Mouse (Mus musculus) layer of hippocampus, adult 2 months (tissue): ENCODE results near the gene Nupl2. TPM values are rescaled to one million over a fixed set of nuclear protein-coding genes. Genes with fewer than 3 reads are reported as not detected.
A peak's percentile ranks its signal among the peaks of the same experiment; 100 is the strongest.

Source experiments
- DNase-seq, 2 experiments: peaks; one replicate each; pipeline ENCODE4 v3.0.0; 2022; ENCODE audit warnings: low spot score in 2 of 2
- H3K27ac ChIP-seq: fragments of 200-600 bp; 2 replicates; pipeline ENCODE4 v1.8.1; 2022
- H3K4me3 ChIP-seq: fragments of 200-600 bp; 2 replicates; pipeline ENCODE4 v1.8.1; 2022; ENCODE audit warnings: mild to moderate bottlenecking
- CTCF ChIP-seq: fragments of 200-600 bp; conservative IDR thresholded peaks from 2 replicates; pipeline ENCODE4 v1.8.1; 2022; ENCODE audit warnings: antibody characterized with exemption, mild to moderate bottlenecking, moderate library complexity
- total RNA-seq, 2 experiments: library from RNA; stranded (reverse); gene quantifications; 2 replicates each; pipeline ENCODE4 v1.2.3; 2021

The Nupl2 gene
- total RNA-seq, 2 experiments from 2014 or later: 10.7 to 11.7 TPM

- DNase-seq: no peak
- no peak for TF ChIP-seq CTCF
- no peak overlapping the region for H3K4me3 ChIP-seq
- H3K27ac ChIP-seq: no peak overlapping the region
Measured at GRCm38 (mm10) chr5:24181514-24182295, 16.9 kb downstream of the Nupl2 start.

- TF ChIP-seq CTCF: no peak
- H3K4me3 ChIP-seq: no peak overlapping the region
- no peak overlapping the region for H3K27ac ChIP-seq
- DNase-seq: no peak
Measured at GRCm38 (mm10) chr5:24182296-24182734, 17.6 kb downstream of the Nupl2 start.

DNA sequence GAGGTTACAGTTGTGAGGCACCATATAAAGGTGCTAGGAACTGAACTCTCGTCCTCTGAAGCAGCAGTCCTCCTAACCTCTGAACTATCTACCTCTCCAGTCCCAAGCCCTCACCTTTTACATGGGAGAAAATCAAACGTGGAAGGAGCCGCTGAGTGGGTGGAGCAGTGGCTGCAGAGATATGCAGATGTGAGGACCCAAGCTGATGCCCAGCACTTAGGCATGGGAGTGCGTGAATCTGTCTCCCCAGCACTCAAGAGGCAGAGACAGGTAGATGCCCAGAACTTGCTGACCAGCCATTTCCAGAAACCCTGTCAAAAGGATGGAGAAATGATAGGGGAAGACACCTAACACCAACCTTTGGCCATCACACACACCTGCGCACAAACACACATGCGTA is 18.3 kb downstream of the Nupl2 start:
- H3K27ac ChIP-seq: no peak overlapping the region
- H3K4me3 ChIP-seq: no peak overlapping the region
- no peak for TF ChIP-seq CTCF
- DNase-seq: no peak

DNA sequence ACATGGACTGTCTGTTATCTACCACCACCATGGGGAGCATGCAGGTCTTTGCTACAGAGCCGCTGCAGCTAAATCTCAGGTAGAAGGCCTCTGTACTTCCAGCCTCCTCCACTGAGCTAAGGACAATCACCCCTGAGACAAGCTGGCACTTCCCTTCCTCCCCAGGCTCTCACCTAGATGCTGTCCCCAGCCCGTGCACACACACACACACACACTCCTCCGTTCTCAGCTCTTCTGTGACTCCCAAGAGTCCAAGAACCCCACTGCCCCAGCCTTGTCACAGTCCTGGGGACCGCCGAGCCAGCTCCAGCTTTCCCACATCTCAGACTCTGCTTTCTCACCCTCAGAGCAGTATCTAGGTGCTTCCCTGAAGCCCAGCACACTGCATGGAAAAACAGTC is 19.2 kb downstream of the Nupl2 start:
- Histone ChIP-seq H3K4me3 (no peak overlapping the region), H3K27ac (no peak overlapping the region)
- no peak for TF ChIP-seq CTCF
- DNase-seq: no peak

DNA sequence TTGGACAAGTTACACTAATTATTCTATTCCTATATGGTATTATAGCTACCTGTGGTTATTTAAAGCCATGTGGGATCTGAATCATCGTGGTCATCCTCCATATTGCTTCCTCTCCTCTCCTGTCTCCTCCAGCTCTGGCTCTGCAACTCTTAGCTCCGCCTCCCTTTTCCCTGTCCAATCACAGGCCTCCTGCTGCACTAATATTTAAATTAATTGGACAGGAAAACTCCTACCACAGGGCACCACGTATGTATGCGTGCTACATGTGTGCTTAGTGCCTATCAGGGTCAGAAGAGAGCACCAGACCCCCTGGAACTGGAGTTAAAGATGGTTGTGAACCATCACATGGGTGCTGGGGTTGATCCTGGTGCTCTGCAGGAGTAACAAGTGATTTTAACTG is 23.7 kb downstream of the Nupl2 start:
- TF ChIP-seq CTCF: no peak
- no peak for DNase-seq
- Histone ChIP-seq H3K4me3 (no peak overlapping the region), H3K27ac (no peak overlapping the region)

DNA sequence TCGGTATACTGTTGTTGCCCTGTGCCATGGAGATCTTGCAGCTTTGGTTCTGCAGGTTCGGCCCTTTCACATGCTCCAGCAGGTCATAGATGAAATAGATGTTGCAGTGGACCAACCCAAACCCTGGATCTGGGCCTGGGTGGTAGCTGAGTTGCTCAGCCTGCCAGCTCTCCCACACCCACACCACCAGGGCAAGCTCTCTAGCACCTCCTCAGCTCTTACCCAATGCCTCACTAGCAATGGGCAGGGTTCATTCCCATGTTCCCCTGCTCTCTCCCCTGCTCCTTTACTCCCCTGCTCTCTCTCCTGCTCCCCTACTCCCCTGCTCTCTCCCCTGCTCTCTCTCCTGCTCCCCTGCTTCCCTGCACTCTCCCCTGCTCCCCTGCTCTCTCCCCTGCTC is 27.1 kb downstream of the Nupl2 start:
- no peak for TF ChIP-seq CTCF
- no peak for DNase-seq
- no peak overlapping the region for H3K27ac ChIP-seq
- no peak overlapping the region for H3K4me3 ChIP-seq

GRCm38 (mm10) chr5:24201006-24201405 is 36.2 kb downstream of the Nupl2 start:
- no peak overlapping the region for H3K27ac ChIP-seq
- no peak for TF ChIP-seq CTCF
- H3K4me3 ChIP-seq: no peak overlapping the region
- DNase-seq: no peak

GRCm38 (mm10) chr5:24202492-24202891 is 37.7 kb downstream of the Nupl2 start:
- peak; percentile 18 to 47 for DNase-seq
- Histone ChIP-seq H3K27ac (peak overlapping the region; percentile 78), H3K4me3 (no peak overlapping the region)
- no peak for TF ChIP-seq CTCF

DNA sequence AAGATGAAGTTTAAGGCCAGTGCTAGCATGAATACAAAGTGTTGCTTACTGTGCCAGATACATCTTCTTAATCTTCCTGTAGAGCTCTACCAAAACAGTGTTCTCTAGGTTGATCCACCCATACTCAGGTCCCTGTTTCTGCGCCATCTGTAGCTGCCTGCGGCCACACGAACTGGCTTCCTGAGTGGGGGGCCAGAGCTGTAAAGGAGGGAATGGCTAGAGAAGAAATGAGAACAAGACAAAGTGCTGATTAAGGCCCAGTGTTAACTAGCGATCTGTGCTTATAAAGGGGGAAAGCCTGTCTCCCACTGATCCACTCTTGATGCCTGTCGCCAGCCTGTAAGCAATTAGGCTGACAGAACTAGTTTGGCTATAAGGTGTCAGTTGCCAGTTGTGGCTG is 38.5 kb downstream of the Nupl2 start:
- H3K27ac ChIP-seq: peak overlapping the region; percentile 57
- DNase-seq: no peak
- no peak overlapping the region for H3K4me3 ChIP-seq
- TF ChIP-seq CTCF: no peak

DNA sequence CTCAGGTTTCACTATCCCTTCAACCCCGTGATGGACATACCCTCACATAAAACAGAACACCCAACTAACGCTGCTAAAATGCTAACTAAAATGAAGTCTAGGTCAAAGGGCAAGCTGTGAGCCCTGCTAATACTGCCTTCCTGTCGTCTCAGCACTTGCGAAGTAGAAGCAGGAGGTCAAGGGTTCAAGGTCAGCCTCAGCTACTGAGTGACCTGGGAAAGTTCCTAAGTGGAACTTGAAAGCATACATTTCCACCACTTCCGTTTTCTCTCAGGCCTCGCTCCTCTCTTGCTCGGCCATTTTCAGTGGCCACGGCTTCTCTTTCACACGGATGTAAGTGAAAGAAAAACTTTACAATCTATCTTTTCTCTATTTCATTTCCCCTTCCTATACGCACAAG is 43.2 kb downstream of the Nupl2 start:
- H3K4me3 ChIP-seq: no peak overlapping the region
- DNase-seq: no peak
- H3K27ac ChIP-seq: no peak overlapping the region
- TF ChIP-seq CTCF: no peak

- TF ChIP-seq CTCF: no peak
- no peak for DNase-seq
- no peak overlapping the region for H3K4me3 ChIP-seq
- H3K27ac ChIP-seq: no peak overlapping the region
Measured at GRCm38 (mm10) chr5:24208505-24208904, 43.7 kb downstream of the Nupl2 start.

DNA sequence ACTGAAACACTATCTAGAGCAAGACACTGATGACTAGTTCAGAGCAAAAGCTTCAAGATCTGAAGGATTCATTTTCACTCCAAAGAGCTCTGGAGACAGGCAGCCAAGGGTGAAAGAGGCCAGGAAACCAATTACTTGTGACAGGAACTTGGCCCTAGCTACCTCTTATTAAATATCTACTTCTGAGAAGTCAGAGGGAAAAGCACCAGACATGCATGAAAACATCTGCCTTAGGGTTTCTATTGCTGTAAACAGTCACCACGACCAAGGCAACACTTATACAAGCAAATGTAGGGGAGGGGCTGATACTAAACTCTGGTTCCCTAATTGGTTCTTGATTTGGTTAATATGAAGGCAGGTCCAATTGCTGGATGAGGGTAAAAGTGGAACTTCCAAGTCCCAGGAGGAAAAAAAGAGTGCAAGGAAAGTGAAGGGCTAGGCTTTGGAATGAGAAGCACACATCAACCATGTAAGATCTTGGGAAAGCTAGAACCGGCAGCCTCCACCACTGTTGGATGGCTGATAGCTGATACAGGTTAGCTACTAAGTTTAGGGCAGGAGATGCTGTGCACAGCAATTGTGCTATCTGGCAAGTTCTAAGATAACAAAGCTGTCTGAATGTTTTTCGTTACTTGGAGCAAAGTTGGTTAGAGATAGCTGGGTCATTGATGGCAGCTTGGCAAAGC is 49.2 kb downstream of the Nupl2 start:
- Histone ChIP-seq H3K27ac (no peak overlapping the region), H3K4me3 (no peak overlapping the region)
- DNase-seq: no peak
- no peak for TF ChIP-seq CTCF

DNA sequence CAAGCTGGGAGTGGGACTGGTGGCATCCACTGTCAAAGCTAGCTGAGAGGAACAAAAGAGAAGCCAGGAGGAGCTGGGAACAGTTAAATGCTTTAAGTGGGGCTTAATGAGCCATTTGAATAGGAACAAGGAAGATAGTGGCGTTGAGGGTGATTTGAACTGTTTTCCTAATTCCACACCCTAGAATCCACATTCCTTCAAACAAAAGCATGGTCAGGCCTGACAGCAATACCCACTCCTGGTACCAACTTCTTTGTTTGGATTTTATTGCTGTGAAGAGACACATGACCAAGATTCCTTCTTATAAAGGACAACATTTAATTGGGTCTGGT is 49.8 kb downstream of the Nupl2 start:
- H3K4me3 ChIP-seq: no peak overlapping the region
- H3K27ac ChIP-seq: no peak overlapping the region
- DNase-seq: no peak
- TF ChIP-seq CTCF: no peak

DNA sequence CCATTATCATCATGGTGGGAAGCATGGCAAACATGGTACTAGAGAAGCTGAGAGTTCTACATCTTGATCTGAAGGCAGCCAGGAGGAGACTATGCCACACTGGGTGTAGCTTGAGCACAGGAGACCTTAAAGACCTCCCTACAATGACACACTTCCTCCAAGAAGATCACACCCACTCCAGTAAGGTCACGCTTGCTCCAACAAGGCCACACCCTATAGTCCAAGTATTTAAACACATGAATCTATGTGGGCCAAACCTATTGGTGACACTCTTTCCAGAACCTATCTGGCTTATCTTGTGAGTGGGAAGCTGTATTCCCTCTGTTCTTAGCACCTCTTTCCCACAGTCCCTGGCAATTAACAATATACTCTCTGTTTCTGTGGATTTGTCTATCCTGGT is 50.1 kb downstream of the Nupl2 start:
- no peak overlapping the region for H3K4me3 ChIP-seq
- no peak for DNase-seq

More for the DNA sequence above, 50.1 kb downstream of the Nupl2 start:
- no peak for TF ChIP-seq CTCF
- H3K27ac ChIP-seq: no peak overlapping the region

Other genes with a start within 250 kb of the Nupl2 start
- 10 to 100 TPM; 24.8 to 28.4 TPM for gene Fam126a, start 134.3 kb upstream of the Nupl2 start, total RNA-seq
- gene Klhl7, start 64.4 kb upstream of the Nupl2 start, total RNA-seq: 10 to 100 TPM; 93.4 to 96.9 TPM
- gene Kcnh2, start 186.6 kb downstream of the Nupl2 start, total RNA-seq: 10 to 100 TPM; 21.7 to 23.6 TPM
- 1 to 10 TPM; 6.6 to 7.8 TPM for gene Nos3, start 199.8 kb downstream of the Nupl2 start, total RNA-seq
- 1 to 10 TPM; 3.0 to 3.2 TPM for gene Atg9b, start 227.2 kb downstream of the Nupl2 start, total RNA-seq
- gene Abcb8, start 228.7 kb downstream of the Nupl2 start, total RNA-seq: 10 to 100 TPM; 50.8 to 57.0 TPM
- gene Asic3, start 248.4 kb downstream of the Nupl2 start, total RNA-seq: under 1 TPM; 0.20 to 0.39 TPM